Mouse (Mus musculus) midbrain, postnatal 0 days (tissue): ENCODE results near the gene Hist1h2bh. TPM values are rescaled to one million over a fixed set of nuclear protein-coding genes. Genes with fewer than 3 reads are reported as not detected.
A peak's percentile ranks its signal among the peaks of the same experiment; 100 is the strongest.

Experiments
- ATAC-seq: fragments of 200-750 bp; cut with Nextera tagmentation; 2 replicates; pipeline ENCODE4 v1.8.0; 2017; ENCODE audit warnings: moderate number of reproducible peaks, mild to moderate bottlenecking, moderate TSS enrichment, moderate library complexity; ENCODE audit not compliant: low FRiP score
- DNase-seq: peaks from one replicate; pipeline ENCODE4 v3.0.0-alpha.2; 2015; ENCODE audit warnings: low spot score
- H3K27ac ChIP-seq: fragments of 300-500 bp; sonication (generic); 2 replicates; pipeline ENCODE4 v1.5.1; 2014; ENCODE audit warnings: low read depth, mild to moderate bottlenecking, low read length, mixed read lengths
- H3K27me3 ChIP-seq: fragments of 300-500 bp; sonication (generic); 2 replicates; pipeline ENCODE4 v1.6.1; 2014; ENCODE audit warnings: low read length, control low read depth, mixed read lengths; ENCODE audit not compliant: insufficient read depth
- H3K36me3 ChIP-seq: fragments of 300-500 bp; sonication (generic); 2 replicates; pipeline ENCODE4 v1.6.1; 2014; ENCODE audit warnings: low read length, control low read depth, mixed read lengths; ENCODE audit not compliant: insufficient read depth
- H3K4me1 ChIP-seq: fragments of 300-500 bp; sonication (generic); 2 replicates; pipeline ENCODE4 v1.6.1; 2014; ENCODE audit warnings: mild to moderate bottlenecking, control low read depth, antibody characterized with exemption, low read length, mixed read lengths; ENCODE audit not compliant: insufficient read depth
- H3K4me2 ChIP-seq: fragments of 300-500 bp; sonication (generic); 2 replicates; pipeline ENCODE4 v1.6.1; 2014; ENCODE audit warnings: low read depth, mild to moderate bottlenecking, low read length, mixed read lengths; ENCODE audit not compliant: poor library complexity, severe bottlenecking
- H3K4me3 ChIP-seq: fragments of 300-500 bp; sonication (generic); 2 replicates; pipeline ENCODE4 v1.5.1; 2014; ENCODE audit warnings: low read depth, mild to moderate bottlenecking, low read length, moderate library complexity
- H3K9ac ChIP-seq: fragments of 300-500 bp; sonication (generic); replicated peaks from 2 replicates; pipeline ENCODE4 v1.6.1; 2014; ENCODE audit warnings: mild to moderate bottlenecking, low read length, moderate library complexity, mixed read lengths; ENCODE audit not compliant: poor library complexity, severe bottlenecking
- H3K9me3 ChIP-seq: fragments of 300-500 bp; sonication (generic); 2 replicates; pipeline ENCODE4 v1.6.1; 2016; ENCODE audit warnings: low read length, control low read depth
- CTCF ChIP-seq: IDR thresholded peaks from 2 replicates; pipeline ENCODE4 v1.5.1; 2016; ENCODE audit warnings: antibody characterized with exemption, mild to moderate bottlenecking
- WGBS: fragments of 180-500 bp; shearing (Covaris S2); extraction: QIAGEN DNeasy Blood & Tissue Kit; methylation state at CpG from one replicate; pipeline ENCODE4 v1.1.7; 2014; 5-methylcytosine and 5-hydroxymethylcytosine counted together
- polyA plus RNA-seq: library from polyadenylated mRNA; unstranded; fragments of >200 nt; fragmentation: Nextera tagmentation; extraction: Ambion mirVana; gene quantifications from 2 replicates; pipeline ENCODE4 v1.2.1, GENCODE M21; 2015
- total RNA-seq: library from RNA; depleted of rRNA; stranded (reverse); fragments of >200 nt; gene quantifications from 2 replicates; pipeline ENCODE4 v1.2.3, GENCODE M21; 2014

Hist1h2bh gene
- total and polyA plus RNA-seq, 2 experiments from 2014 or later = 0.16 to 34.2 TPM

DNA sequence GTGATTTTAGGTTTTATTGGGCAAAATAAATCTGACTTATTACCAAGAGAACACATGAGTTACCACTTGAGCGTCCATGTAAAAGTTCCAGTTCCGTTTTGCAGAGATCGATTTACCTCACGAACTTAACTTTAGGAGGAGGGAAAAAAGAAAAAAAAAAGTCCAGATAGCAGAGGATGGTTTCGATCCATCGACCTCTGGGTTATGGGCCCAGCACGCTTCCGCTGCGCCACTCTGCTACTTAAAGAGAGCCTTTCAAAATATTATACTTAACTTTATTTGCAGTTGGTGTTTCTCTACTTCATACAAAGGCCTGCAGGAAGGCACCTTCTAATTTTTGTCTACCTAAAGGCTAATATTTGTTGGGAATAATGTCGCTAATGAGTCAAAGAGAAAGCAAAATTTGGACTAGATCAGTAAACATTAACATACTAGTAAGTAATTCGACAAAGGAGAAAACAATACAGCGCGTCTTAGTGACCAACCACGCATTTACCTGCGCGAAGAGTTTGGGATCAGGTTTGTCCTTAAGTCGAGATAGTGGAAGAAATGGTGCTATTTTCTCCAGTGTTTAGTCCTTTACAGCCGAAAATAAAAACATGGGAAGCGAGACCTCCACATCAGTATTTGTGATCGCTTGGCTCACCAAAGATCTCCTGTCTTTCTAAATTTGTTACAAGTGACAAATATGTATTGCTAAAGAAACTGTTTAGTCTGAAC lies 12.9 kb downstream of the Hist1h2bh start:
- Histone ChIP-seq H3K27me3 (no peaks in the 10 kb centered on the region), H3K9ac (peak overlapping the region; percentile 66), H3K27ac (peak overlapping the region; percentile 93), H3K9me3 (no peaks in the 10 kb centered on the region), H3K4me2 (peak overlapping the region; percentile 58), H3K4me3 (peak overlapping the region; percentile 52), H3K36me3 (no peaks in the 10 kb centered on the region), H3K4me1 (peaks cover 10% of the 10 kb centered on the region)
- DNase-seq = peak; percentile 58
- WGBS = under 1% methylated on average over 20 of the region's 20 CpGs
- no peak for TF ChIP-seq CTCF
- 0 out of 2 replicates have a peak, but pooled peaks have one; percentile 38 for ATAC-seq

DNA sequence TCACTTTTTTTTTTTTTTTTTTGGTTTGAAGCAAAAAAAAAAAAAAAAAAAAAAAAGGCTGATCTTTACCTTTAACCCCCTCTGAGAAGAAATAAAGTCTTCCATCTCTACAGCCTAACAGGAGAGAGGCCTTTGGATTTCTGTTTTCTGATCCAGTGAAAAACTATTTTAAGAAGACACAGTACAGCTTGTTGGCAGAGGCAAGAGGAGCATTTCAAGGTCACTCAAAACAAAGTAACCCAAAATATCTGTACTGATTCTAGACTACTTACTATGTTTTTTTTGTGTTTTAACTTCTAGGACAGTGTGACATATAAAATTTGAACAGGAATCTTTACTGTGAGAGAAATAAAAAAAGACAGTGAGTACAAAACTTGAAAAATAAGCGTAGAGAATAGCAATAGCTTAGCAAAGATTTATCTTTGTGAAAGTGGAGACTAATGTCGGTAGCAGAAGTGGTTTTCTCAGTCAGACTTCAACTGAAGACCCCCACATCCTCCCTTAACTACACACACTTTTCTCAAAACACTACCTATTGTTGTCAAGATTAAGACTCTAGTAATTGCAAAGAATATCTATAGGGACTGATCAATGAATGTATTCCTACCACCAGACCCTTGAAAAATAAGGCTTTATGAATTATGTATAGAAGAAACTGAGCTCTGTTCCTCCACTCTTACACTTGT lies 13.6 kb downstream of the Hist1h2bh start:
- no peak overlapping the region for H3K9ac ChIP-seq

DNA sequence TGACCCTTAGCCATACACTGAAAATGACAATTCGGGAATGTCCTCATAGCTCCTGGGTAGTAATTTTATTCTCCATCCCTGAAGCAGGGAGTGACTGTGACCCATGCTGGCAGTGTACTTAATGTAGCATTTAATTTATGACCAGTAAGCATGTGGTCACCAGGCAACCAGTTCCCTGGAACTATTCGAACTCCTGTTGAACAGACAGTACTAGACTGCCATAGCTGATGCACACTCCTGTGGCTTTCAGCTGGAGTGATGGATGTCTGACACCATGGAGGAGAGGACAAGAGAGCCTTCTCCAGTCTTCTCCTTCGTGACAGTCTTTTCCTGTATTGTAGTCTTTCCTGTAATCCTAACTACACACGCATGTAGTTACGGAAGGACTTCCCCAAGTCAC lies 14.2 kb downstream of the Hist1h2bh start:
- ATAC-seq = no peak
- 80% methylated on average over 5 of the region's 5 CpGs for WGBS
- no peak overlapping the region for H3K27ac ChIP-seq
- DNase-seq = no peak
- no peak overlapping the region for H3K4me2 ChIP-seq
- TF ChIP-seq CTCF = no peak
- no peaks in the 10 kb centered on the region for H3K36me3 ChIP-seq
- H3K9me3 ChIP-seq = no peaks in the 10 kb centered on the region
- H3K27me3 ChIP-seq = no peaks in the 10 kb centered on the region
- H3K4me3 ChIP-seq = no peak overlapping the region
- H3K9ac ChIP-seq = no peak overlapping the region
- peaks cover 7% of the 10 kb centered on the region; the same call in 1 of the 2 replicates for H3K4me1 ChIP-seq

More for the DNA sequence above, 13.6 kb downstream of the Hist1h2bh start:
- no peaks in the 10 kb centered on the region for H3K27me3 ChIP-seq
- H3K36me3 ChIP-seq = no peaks in the 10 kb centered on the region
- peaks cover 10% of the 10 kb centered on the region for H3K4me1 ChIP-seq
- TF ChIP-seq CTCF = no peak
- ATAC-seq = no peak
- H3K4me2 ChIP-seq = peak overlapping the region; percentile 58
- H3K4me3 ChIP-seq = peak overlapping the region; percentile 52
- DNase-seq = no peak
- 24% methylated on average over 2 of the region's 2 CpGs for WGBS
- no peak overlapping the region for H3K27ac ChIP-seq
- no peaks in the 10 kb centered on the region for H3K9me3 ChIP-seq

GRCm38 (mm10) chr13:23526312-23526711 lies 16.9 kb downstream of the Hist1h2bh start:
- H3K27me3 ChIP-seq = no peaks in the 10 kb centered on the region

DNA sequence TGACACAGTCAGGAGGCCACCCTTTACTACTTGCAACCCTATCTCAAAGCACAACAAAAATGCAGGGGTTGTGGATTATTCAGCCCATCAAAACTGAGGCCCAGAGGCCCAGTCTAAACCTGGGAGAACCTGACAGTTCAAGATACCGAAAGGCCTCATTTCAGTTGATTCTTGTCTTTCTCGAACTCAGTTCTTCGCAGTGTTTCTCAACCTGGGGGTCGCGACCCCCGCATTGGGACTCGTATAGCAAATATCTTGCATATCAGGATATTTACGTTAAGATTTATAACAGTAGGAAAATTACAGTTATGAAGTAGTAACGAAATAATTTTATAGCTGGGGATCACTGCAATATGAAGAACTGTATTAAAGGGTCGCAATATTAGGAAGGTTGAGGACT lies 17.3 kb downstream of the Hist1h2bh start:
- 2% methylated on average over 10 of the region's 10 CpGs for WGBS
- Histone ChIP-seq H3K9me3 (no peaks in the 10 kb centered on the region), H3K4me3 (peak overlapping the region; percentile 41), H3K9ac (no peak overlapping the region), H3K4me1 (no peaks in the 10 kb centered on the region; the same call in 1 of the 2 replicates), H3K4me2 (peak overlapping the region; percentile 54), H3K36me3 (no peaks in the 10 kb centered on the region), H3K27me3 (no peaks in the 10 kb centered on the region), H3K27ac (no peak overlapping the region)
- ATAC-seq (no peak), DNase-seq (no peak)
- no peak for TF ChIP-seq CTCF

More at GRCm38 (mm10) chr13:23526312-23526711, 16.9 kb downstream of the Hist1h2bh start:
- peak; percentile 96 for DNase-seq
- Histone ChIP-seq H3K4me3 (peak overlapping the region; percentile 41), H3K4me2 (peak overlapping the region; percentile 54), H3K27ac (no peak overlapping the region), H3K9ac (0 out of 2 replicates have a peak overlapping the region, but pooled peaks have one; percentile 15), H3K9me3 (no peaks in the 10 kb centered on the region), H3K36me3 (no peaks in the 10 kb centered on the region), H3K4me1 (no peaks in the 10 kb centered on the region; the same call in 1 of the 2 replicates)
- WGBS = under 1% methylated on average over 17 of the region's 17 CpGs
- TF ChIP-seq CTCF = no peak
- peak; percentile 54 for ATAC-seq

- peak overlapping the region; percentile 10; the same call in 1 of the 2 replicates for H3K4me3 ChIP-seq
- H3K4me2 ChIP-seq = 0 out of 2 replicates have a peak overlapping the region, but pooled peaks have one; percentile 0
- no peaks in the 10 kb centered on the region for H3K9me3 ChIP-seq
- H3K27ac ChIP-seq = no peak overlapping the region
- 9% methylated on average over 5 of the region's 5 CpGs for WGBS
- DNase-seq (peak; percentile 89), ATAC-seq (no peak)
- TF ChIP-seq CTCF = peak; percentile 91
- no peak overlapping the region for H3K9ac ChIP-seq
- no peaks in the 10 kb centered on the region for H3K27me3 ChIP-seq
- H3K4me1 ChIP-seq = no peaks in the 10 kb centered on the region; the same call in 1 of the 2 replicates
- H3K36me3 ChIP-seq = no peaks in the 10 kb centered on the region
Measured at GRCm38 (mm10) chr13:23524654-23525053, 18.5 kb downstream of the Hist1h2bh start.
